Mouse (Mus musculus) left cerebral cortex, adult 11 months (tissue): Measurements from ENCODE around the gene Fcor.

Source experiments
- DNase-seq: peaks from one replicate; pipeline ENCODE4 v3.0.0; 2022; ENCODE audit warnings: low spot score

Fcor gene

DNA sequence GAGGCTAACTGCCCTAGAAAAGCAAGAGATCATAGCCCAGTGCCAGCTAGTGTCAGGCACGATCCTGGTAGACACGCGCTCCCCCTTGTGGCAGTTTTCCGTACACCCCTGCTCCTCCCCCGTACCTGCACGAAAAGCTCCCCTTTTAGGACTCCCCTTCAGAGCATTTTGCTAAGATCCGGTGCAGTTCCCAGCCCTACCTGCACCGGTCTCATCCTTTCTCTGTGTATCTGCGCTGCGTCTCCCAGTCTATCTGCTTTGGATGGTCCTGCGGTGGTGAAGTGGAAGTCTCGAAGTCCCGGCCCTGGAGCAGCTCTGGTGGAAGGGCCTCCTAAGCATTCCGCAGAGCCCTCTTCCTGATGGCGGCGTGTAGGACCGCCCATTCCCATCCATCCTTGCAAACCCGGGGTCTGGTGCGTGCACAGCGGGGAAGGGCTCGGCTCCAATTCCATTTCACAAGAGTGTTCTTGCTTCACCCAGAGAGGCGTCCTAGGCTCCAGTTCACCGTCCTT lies at the start of gene Fcor:
Gene Fcor, minus strand, starts transcription at position 383 of the 512 bp plus-strand sequence.
- DNase-seq, result peak; percentile 84

DNA sequence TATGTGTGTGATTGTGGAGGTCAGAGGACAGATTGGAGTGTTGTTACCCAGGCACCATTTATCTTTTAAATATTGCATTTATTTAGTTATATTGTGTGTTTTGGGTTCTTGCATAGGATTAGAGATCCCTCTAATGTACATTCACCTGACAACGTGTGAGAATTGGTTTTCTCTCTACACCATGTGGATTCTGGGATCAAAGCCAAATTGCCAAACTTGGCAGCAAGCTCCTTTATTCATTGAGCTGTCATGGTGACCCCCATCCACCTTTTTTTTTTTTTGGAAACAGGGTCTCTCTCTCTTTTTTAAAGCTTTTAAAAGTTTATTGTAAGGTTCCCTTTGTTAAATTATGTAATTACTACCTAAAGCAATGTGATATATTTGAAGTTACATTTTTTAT lies 48.9 kb upstream of the Fcor start:
- no peak for DNase-seq

DNA sequence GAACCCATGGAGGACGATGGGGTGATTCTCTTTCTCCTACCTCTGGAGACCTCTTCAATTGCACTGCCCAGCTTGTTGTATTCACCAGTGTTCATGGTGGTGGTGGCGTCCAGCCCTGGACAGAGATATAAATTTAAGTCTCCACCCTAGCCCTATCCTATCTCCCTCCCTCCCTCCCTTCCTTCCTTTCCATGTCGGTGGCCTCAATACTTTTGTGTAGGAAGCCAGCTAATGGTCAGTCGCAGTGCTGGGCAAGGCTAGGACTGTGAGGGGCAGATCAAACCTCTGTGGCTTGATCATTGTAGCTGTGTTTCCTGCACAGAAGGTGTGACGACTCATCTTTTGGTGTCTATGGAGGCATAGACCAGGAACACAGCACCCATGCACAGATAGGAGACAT lies 48.4 kb upstream of the Fcor start, which contains the start of gene Clec4g:
Gene Clec4g, minus strand, starts transcription at position 101 of the 400 bp plus-strand sequence.
- no peak for DNase-seq

DNA sequence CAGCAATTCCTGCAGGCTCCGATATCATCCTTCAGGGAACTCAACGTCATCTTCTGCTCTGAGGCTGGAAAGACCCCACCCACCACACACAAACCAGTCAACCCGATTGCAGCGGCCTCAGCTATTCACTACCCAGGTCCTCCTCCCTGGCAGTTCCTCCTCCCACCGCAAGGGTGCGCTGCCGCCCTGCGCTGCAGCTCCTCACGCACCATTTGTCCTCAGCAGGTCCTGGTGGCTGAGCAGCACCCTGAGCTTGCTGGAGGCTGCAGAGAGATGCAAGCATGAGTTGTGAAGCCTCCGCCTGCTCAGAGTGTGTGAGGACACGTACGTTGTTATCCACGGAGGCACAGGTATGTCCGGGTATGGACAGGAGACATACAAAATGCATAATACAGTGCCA lies 46.4 kb upstream of the Fcor start:
- peak; percentile 46 for DNase-seq

- no peak for DNase-seq
Measured at GRCm38 (mm10) chr8:3717321-3717954, 45.3 kb upstream of the Fcor start.

GRCm38 (mm10) chr8:3711646-3712045 lies 39.5 kb upstream of the Fcor start:
- no peak for DNase-seq

GRCm38 (mm10) chr8:3710312-3710711 lies 38.1 kb upstream of the Fcor start:
- DNase-seq, result no peak

GRCm38 (mm10) chr8:3707611-3708010 lies 35.4 kb upstream of the Fcor start:
- no peak for DNase-seq

- DNase-seq, result no peak
Measured at GRCm38 (mm10) chr8:3705711-3706110, 33.5 kb upstream of the Fcor start.

DNA sequence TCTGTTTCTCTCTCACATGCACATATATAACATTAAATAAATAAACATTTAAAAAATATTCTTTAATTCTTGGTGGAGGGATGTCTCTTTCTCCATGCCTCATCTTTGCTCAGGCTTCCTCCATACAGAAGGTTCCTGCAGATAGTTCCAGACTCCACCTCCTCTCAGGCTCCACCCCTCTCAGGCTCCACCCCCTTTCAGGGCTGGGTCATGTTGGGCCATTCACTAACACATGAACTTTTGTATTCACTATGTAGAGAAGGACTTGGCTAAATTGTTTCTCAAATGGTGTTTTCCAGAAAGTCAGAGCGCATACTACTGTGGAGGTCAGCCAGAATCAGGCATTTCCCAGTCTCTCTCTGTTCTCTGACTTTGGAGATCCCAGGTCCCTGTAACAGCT lies 29.3 kb upstream of the Fcor start:
- no peak for DNase-seq

DNA sequence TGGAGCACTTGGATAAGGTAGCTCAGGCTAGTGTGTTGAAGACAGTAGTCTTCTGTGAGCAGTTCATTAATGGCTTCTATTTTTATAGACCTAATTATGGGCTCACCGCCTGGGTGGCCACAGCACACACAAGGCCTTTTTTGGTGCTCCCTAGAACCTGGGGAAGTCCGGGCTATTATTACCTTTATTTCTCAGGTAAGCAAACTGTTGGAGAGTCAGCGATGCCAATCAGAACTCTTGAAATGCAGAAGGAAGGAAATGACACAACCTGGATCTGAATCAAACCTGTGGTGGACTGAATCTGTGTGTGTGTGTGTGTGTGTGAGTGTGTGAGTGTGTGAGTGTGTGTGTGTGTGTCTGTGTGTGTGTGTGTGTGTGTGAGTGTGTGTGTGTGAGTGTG lies 22.0 kb upstream of the Fcor start, which contains the start of gene Fcer2a:
Gene Fcer2a, minus strand, starts transcription at position 55 of the 400 bp plus-strand sequence.
- DNase-seq, result no peak

DNA sequence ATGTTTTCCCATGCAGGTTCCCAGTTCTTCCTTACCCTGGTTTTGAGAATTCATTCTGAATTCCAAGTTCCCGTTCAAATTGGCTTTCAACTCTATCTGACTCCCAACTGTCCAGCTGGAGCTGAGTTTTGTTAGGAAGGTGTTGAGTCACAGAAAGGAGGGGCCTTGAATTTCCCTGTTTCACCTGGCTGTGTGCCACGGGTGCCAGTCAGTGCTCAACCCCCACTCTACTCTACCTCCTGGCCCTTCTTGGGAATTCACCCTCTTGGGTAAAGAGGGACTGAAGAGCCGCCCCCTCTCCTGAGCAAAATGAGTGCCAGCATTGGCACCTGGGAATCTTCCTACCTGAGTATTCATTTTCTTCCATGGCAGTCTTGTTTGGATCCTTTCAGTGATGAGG lies 18.6 kb upstream of the Fcor start:
- no peak for DNase-seq

GRCm38 (mm10) chr8:3687537-3687936 lies 15.4 kb upstream of the Fcor start:
- DNase-seq, result no peak

- no peak for DNase-seq
Measured at GRCm38 (mm10) chr8:3685422-3685821, 13.3 kb upstream of the Fcor start.

GRCm38 (mm10) chr8:3684530-3684929 lies 12.4 kb upstream of the Fcor start:
- no peak for DNase-seq

GRCm38 (mm10) chr8:3683408-3684176 lies 11.4 kb upstream of the Fcor start:
- no peak for DNase-seq

- no peak for DNase-seq
Measured at GRCm38 (mm10) chr8:3682435-3682834, 10.3 kb upstream of the Fcor start.

DNA sequence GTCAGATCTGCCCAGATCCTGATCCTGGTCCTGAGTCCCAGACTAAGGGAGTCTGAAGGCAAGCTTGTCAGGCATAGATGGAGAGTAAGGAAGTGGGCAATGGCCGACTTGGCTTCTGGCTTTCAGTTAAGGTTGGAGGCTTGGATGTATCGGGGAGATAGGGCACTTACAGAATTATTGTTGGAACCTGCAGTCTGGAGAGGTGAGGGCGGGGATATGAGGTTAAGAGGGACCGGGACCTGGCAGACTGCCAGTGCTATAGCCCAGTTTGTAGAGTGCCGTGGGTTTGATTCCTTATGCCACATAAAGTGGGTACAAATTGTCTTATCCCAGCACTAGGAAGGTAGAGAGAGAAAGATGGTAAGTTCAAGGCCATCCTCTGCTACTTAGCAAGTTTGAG lies 7.5 kb upstream of the Fcor start:
- DNase-seq, result no peak

- DNase-seq, result no peak
Measured at GRCm38 (mm10) chr8:3679236-3679635, 7.1 kb upstream of the Fcor start.

DNA sequence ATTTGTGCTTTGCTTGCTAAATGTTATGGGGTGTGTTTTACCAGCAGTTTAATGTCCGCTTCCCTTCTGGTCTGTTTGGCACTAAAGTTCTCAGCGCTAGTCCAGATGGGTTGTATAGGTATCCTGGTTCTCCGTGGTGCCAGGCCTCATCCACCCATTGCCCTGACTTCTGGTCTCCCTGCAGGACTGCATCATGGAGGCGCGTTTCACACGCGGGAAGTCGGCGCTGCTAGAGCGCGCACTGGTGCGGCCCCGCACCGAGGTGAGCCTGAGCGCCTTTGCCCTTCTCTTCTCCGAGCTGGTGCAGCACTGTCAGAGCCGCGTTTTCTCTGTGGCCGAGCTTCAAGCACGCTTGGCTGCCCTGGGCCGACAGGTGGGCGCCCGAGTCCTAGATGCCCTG lies 6.7 kb upstream of the Fcor start:
- DNase-seq, result no peak

DNA sequence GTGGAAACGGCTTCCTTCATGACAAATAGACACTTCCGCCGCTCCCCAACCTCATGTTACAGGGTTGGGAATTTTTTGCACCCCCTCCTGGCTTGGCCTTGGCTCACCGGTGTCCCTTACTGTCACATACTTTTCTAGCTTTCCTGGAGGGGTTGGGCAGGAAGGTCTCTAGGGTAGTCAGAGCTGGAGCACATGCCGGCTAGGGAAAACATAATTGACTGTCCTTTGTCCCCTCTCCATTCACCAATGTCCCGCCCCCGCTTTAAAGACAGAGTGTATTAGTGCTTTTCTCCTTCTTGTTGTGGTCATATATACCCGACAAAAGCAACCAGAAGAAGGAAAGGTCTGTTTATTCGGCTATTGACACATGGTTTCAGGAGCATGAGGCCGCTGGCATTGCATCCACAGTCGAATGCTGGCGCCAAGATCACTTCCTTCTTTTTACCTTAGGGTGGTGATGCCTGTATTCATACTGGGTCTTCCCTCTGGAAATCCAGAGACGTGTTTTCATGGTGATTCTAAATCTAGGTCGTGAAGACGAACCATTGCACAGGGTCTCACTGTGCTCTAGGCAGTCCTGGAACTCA lies 4.9 kb upstream of the Fcor start:
- DNase-seq, result no peak

DNA sequence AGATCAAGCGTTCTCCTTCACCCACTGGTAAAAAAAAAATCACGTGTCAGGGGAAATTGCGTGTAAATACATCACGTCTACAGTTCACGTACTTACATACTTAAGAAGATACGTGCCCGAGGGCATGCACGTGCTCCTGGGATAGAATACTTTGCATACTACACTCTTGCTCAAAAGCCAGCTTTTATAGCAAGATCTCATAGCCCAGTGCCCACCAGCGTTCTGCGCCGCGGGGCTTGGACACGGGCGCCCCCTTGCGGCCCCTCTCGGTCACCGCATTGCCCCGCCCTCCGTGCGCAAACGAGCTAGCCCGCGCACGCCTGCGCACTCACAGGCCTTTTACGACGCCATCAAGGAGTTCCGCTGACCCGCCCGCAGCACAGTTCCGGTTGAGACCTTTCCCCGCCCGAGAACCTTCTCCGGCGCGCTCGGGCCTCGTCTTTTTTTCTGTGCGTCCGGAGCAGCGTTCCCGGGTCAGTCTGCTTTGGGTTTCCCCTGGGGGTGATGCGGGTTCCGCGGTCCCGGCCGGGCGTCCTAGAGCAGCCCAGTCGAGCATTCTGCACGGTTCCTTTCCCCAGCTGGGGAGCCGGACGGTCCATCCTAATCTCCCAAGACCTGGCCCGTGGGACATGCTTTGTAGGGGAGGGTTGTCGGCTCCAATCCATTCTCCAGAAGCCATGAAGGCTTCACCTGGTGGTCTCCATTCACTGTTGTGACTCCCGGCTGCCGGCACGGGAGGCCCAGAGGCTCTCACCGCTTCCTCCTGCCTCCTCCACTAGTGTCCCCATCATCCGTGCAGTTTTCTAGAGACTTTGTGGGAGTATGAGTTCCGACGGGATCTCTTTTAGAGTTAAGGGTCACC lies 4.2 kb upstream of the Fcor start, which contains the start of gene Trappc5:
Gene Trappc5, plus strand, starts transcription at position 169 of the 862 bp plus-strand sequence.
- peak; percentile 92 for DNase-seq
